Mouse (Mus musculus) T-helper 1 cell (primary cell): ENCODE results near the gene Kdm5a.

Experiments used
- in situ Hi-C: fragments of 300-600 bp; cut with MboI, MseI; formaldehyde crosslinking; loops from one replicate; pipeline ENCODE4 v1.15.1; 2025; ENCODE audit warnings: high pct_unique_total_duplicates

The Kdm5a gene

GRCm38 (mm10) chr6:120363688-120364522, at the start of gene Kdm5a, which contains the start of gene Ccdc77:
Gene Kdm5a (plus strand): TSS chr6:120364124.
Gene Ccdc77 (minus strand): TSS chr6:120364374.
- in situ Hi-C loops: no loop called here

GRCm38 (mm10) chr6:120318303-120318940, 45.5 kb upstream of the Kdm5a start:
- in situ Hi-C loops: no loop called here

GRCm38 (mm10) chr6:120319129-120319528, 44.8 kb upstream of the Kdm5a start:
- in situ Hi-C loops: no loop called here

GRCm38 (mm10) chr6:120320369-120320768, 43.6 kb upstream of the Kdm5a start:
- in situ Hi-C loops: no loop called here

GRCm38 (mm10) chr6:120324295-120324927, 39.5 kb upstream of the Kdm5a start:
- in situ Hi-C loops: no loop called here

- in situ Hi-C loops: no loop called here
These were observed 31.6 kb upstream of the Kdm5a start for GRCm38 (mm10) chr6:120332351-120332750.

- in situ Hi-C loops: loop anchor here (10.0 kb wide), 1 partner anchor 1379 kb away; no protein-coding TSS in a partner anchor
These were observed 19.9 kb upstream of the Kdm5a start for GRCm38 (mm10) chr6:120343992-120344391.

- in situ Hi-C loops: loop anchor here (10.0 kb wide), 1 partner anchor 1384 kb away; no protein-coding TSS in a partner anchor
These were observed 14.9 kb upstream of the Kdm5a start for GRCm38 (mm10) chr6:120349018-120349417.

- in situ Hi-C loops: no loop called here
These were observed 7.4 kb upstream of the Kdm5a start for GRCm38 (mm10) chr6:120356478-120356877.

- in situ Hi-C loops: no loop called here
These were observed 6.7 kb upstream of the Kdm5a start for GRCm38 (mm10) chr6:120356951-120357945.

- in situ Hi-C loops: no loop called here
These were observed 1.8 kb upstream of the Kdm5a start for GRCm38 (mm10) chr6:120362124-120362523.

GRCm38 (mm10) chr6:120362774-120363687, 893 bp upstream of the Kdm5a start:
- in situ Hi-C loops: no loop called here

- in situ Hi-C loops: no loop called here
These were observed 590 bp downstream of the Kdm5a start for GRCm38 (mm10) chr6:120364523-120364905.

- in situ Hi-C loops: no loop called here
These were observed 1.1 kb downstream of the Kdm5a start for GRCm38 (mm10) chr6:120365051-120365450.

GRCm38 (mm10) chr6:120376736-120377135, 12.8 kb downstream of the Kdm5a start:
- in situ Hi-C loops: loop anchor here (10.0 kb wide), 1 partner anchor 48 kb away; no protein-coding TSS in a partner anchor

- in situ Hi-C loops: no loop called here
These were observed 26.1 kb downstream of the Kdm5a start for GRCm38 (mm10) chr6:120390054-120390453.

GRCm38 (mm10) chr6:120392811-120393210, 28.9 kb downstream of the Kdm5a start:
- in situ Hi-C loops: no loop called here

GRCm38 (mm10) chr6:120395622-120396345, 31.9 kb downstream of the Kdm5a start:
- in situ Hi-C loops: no loop called here

GRCm38 (mm10) chr6:120403936-120404335, 40.0 kb downstream of the Kdm5a start:
- in situ Hi-C loops: loop anchor here (10.0 kb wide), 1 partner anchor 469 kb away; no protein-coding TSS in a partner anchor
